Mouse (Mus musculus) stomach, embryonic 16.5 days (tissue): ENCODE measurements around the gene Gm20441. TPM values are rescaled to one million over a fixed set of nuclear protein-coding genes. Genes with fewer than 3 reads are reported as not detected.

Source experiments
- ATAC-seq: fragments of 200-750 bp; cut with Nextera tagmentation; 2 replicates; pipeline ENCODE4 v1.8.0; 2017; ENCODE audit warnings: moderate number of reproducible peaks, moderate TSS enrichment; ENCODE audit not compliant: insufficient read depth, low FRiP score
- H3K27ac ChIP-seq: fragments of 300-500 bp; sonication (generic); 2 replicates; pipeline ENCODE4 v1.5.1; 2014; ENCODE audit warnings: low read length
- H3K27me3 ChIP-seq: fragments of 300-500 bp; sonication (generic); 2 replicates; pipeline ENCODE4 v1.6.1; 2014; ENCODE audit warnings: low read length, control low read depth, mixed read lengths; ENCODE audit not compliant: control insufficient read depth, insufficient read depth
- H3K36me3 ChIP-seq: fragments of 300-500 bp; sonication (generic); 2 replicates; pipeline ENCODE4 v1.6.1; 2014; ENCODE audit warnings: low read length; ENCODE audit not compliant: control insufficient read depth, insufficient read depth
- H3K4me1 ChIP-seq: fragments of 300-500 bp; sonication (generic); 2 replicates; pipeline ENCODE4 v1.6.1; 2014; ENCODE audit warnings: low read length, control low read depth, mixed read lengths; ENCODE audit not compliant: control insufficient read depth, insufficient read depth
- H3K4me2 ChIP-seq: fragments of 300-500 bp; sonication (generic); 2 replicates; pipeline ENCODE4 v1.6.1; 2014; ENCODE audit warnings: low read depth, low read length, mixed read lengths
- H3K4me3 ChIP-seq: fragments of 300-500 bp; sonication (generic); replicated peaks from 2 replicates; pipeline ENCODE4 v1.5.1; 2014; ENCODE audit warnings: mild to moderate bottlenecking, low read length
- H3K9ac ChIP-seq: fragments of 300-500 bp; sonication (generic); 2 replicates; pipeline ENCODE4 v1.6.1; 2014; ENCODE audit warnings: low read length
- H3K9me3 ChIP-seq: fragments of 300-500 bp; sonication (generic); replicated peaks from 2 replicates; pipeline ENCODE4 v1.6.1; 2016; ENCODE audit warnings: low read length, control low read depth; ENCODE audit not compliant: control insufficient read depth
- WGBS: fragments of 180-500 bp; shearing (Covaris S2); extraction: QIAGEN DNeasy Blood & Tissue Kit; methylation state at CpG from one replicate; pipeline ENCODE4 v1.1.7; 2014; 5-methylcytosine and 5-hydroxymethylcytosine counted together
- polyA plus RNA-seq: library from polyadenylated mRNA; unstranded; fragments of >200 nt; fragmentation: Nextera tagmentation; extraction: Ambion mirVana; gene quantifications from 2 replicates; pipeline ENCODE4 v1.2.1, GENCODE M21; 2015

Gm20441 gene
- not detected in 2 replicates for polyA plus RNA-seq

DNA sequence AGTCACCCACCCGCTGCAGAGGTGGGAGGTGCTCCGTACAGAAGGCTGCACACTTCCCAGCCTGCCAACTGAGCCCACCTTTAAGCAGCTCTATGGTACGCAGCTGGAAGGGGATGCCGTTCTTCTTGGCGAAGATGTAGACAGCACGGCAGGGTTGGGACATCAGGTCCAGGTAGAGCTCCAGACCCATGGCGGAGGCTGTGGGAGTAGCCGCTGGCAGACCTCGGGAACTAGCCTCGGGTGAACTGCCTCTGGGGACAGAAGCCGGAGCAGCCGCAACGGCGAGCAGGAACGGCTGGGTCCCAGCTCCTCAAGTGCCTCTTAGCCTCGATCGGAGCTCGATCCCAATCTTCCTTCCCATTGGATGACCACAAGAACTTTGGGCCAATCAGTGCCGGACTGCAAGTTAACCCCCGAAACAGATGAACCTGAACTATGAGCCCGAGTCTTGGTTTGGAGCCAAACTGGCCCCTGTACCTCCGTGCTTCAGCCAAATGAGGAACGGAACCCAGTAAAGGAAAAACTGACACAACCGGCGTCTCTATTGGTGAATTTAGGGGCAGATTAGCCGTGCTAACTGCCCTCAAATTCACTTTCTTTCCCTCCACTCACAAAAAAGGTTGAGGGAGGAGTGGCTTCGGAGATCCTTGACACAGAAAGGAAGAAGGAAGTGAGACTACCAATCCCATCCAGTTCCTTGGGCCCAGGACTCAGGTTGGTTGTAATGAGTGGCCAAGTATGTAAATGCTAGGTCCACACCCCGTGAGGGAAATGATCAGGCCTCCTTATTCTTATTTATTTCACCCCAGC, at the start of gene Gm20441, which contains the start of gene Gstt3:
Gene Gm20441, minus strand, starts transcription at position 186 of the 810 bp plus-strand sequence.
Gene Gstt3, minus strand, starts transcription at position 646 of the 810 bp plus-strand sequence.
- no peaks in the 10 kb centered on the region; the same call in 1 of the 2 replicates for H3K27me3 ChIP-seq
- H3K9ac ChIP-seq, result peak within 1 kb of the TSS; percentile 75
- H3K4me2 ChIP-seq, result peak within 1 kb of the TSS; percentile 94
- H3K9me3 ChIP-seq, result no peaks in the 10 kb centered on the region
- H3K27ac ChIP-seq, result peak within 1 kb of the TSS; percentile 93
- H3K36me3 ChIP-seq, result no peaks in the 10 kb centered on the region
- peak within 1 kb of the TSS; percentile 64 for H3K4me3 ChIP-seq
- ATAC-seq, result peak; percentile 92
- 0 out of 2 replicates have a peak, but pooled peaks cover 4% of the 10 kb centered on the region for H3K4me1 ChIP-seq
- WGBS, result 1% methylated on average over 28 of the region's 28 CpGs

- whole genome bisulfite sequencing, result 87% methylated on average over 2 of the region's 2 CpGs
- H3K4me2 ChIP-seq, result no peak overlapping the region
- H3K9ac ChIP-seq, result no peak overlapping the region
- no peak overlapping the region for H3K4me3 ChIP-seq
- H3K4me1 ChIP-seq, result peaks cover 8% of the 10 kb centered on the region
- no peaks in the 10 kb centered on the region for H3K36me3 ChIP-seq
- H3K9me3 ChIP-seq, result no peaks in the 10 kb centered on the region
- no peak overlapping the region for H3K27ac ChIP-seq
- no peak for ATAC-seq
- H3K27me3 ChIP-seq, result no peaks in the 10 kb centered on the region
Observed at GRCm38 (mm10) chr10:75830275-75830670, 49.5 kb upstream of the Gm20441 start.

DNA sequence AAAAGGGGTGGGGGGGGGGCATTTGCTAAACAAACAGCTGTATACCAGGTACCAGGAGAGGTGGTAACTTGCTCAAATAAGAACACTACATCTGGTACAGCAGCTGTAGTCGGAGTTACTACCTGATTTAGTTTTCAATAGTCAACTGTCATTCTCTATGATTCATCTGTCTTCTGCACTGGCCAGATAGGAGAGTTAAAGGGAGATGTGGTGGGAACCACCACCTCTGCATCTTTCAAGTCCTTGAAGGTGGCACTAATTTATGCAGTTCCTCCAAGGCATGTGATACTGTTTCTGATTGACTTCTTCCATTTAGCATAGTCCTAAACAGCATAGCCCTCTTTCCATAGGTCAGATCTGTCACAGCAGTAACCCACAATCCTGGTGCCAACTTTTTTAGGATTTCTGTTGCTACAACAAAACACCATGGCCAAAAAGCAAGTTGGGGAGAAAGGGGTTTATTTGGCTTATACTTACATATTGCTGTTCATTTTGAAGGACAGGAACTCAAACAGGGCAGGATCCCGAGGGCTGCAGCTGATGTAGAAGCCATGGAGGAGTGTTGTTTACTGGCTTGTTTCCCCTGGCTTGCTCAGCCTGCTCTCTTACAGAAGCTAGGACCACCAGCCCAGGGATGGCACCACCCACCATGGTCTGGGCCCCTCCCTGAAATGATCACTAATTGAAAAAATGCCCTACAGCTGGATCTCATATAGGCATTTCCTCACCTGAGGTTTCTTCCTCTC, 48.9 kb upstream of the Gm20441 start:
- H3K36me3 ChIP-seq, result no peaks in the 10 kb centered on the region
- H3K4me1 ChIP-seq, result peaks cover 5% of the 10 kb centered on the region; the same call in 1 of the 2 replicates
- H3K9me3 ChIP-seq, result no peaks in the 10 kb centered on the region
- no peak overlapping the region for H3K27ac ChIP-seq
- ATAC-seq, result no peak
- no peak overlapping the region for H3K4me3 ChIP-seq
- no peak overlapping the region for H3K4me2 ChIP-seq
- WGBS, result 64% methylated on average over 2 of the region's 2 CpGs
- no peak overlapping the region for H3K9ac ChIP-seq
- no peaks in the 10 kb centered on the region for H3K27me3 ChIP-seq

GRCm38 (mm10) chr10:75828500-75828931, 47.8 kb upstream of the Gm20441 start:
- Histone ChIP-seq H3K27ac (no peak overlapping the region), H3K9ac (no peak overlapping the region), H3K9me3 (no peaks in the 10 kb centered on the region), H3K4me1 (no peaks in the 10 kb centered on the region), H3K4me2 (no peak overlapping the region), H3K36me3 (no peaks in the 10 kb centered on the region), H3K27me3 (no peaks in the 10 kb centered on the region), H3K4me3 (no peak overlapping the region)
- no peak for ATAC-seq

- no peaks in the 10 kb centered on the region for H3K9me3 ChIP-seq
- H3K4me2 ChIP-seq, result no peak overlapping the region
- H3K4me3 ChIP-seq, result no peak overlapping the region
- H3K4me1 ChIP-seq, result no peaks in the 10 kb centered on the region
- H3K36me3 ChIP-seq, result no peaks in the 10 kb centered on the region
- no peaks in the 10 kb centered on the region for H3K27me3 ChIP-seq
- no peak overlapping the region for H3K27ac ChIP-seq
- 80% methylated on average over 4 of the region's 4 CpGs for WGBS
- 0 out of 2 replicates have a peak, but pooled peaks have one; percentile 29 for ATAC-seq
- H3K9ac ChIP-seq, result no peak overlapping the region
Observed at GRCm38 (mm10) chr10:75827668-75828360, 47.1 kb upstream of the Gm20441 start.

- Histone ChIP-seq H3K36me3 (no peaks in the 10 kb centered on the region), H3K4me3 (no peak overlapping the region), H3K27ac (no peak overlapping the region), H3K27me3 (no peaks in the 10 kb centered on the region), H3K4me1 (no peaks in the 10 kb centered on the region), H3K4me2 (no peak overlapping the region), H3K9me3 (no peaks in the 10 kb centered on the region), H3K9ac (no peak overlapping the region)
- ATAC-seq, result no peak
- 84% methylated on average over 4 of the region's 4 CpGs for WGBS
Observed at GRCm38 (mm10) chr10:75824530-75824929, 43.8 kb upstream of the Gm20441 start.

DNA sequence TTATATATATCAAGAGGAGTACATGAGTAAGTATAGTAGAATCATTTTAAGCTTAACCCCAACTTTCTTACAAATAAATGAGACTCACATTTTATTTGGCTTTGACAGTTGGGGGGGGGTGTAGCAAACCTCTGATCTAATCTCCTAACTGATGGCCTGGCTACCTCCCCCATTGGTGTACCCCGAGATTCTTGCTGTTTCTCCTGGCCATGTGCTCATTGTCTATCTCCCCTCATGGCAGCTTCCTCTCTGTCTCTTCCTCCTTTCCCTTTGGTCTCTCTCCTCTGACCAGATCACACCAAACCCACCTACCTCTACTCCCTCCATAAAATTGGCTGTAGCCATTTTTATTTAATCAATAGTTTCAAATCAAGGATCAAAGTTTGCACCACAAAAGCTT, 43.0 kb upstream of the Gm20441 start:
- Histone ChIP-seq H3K27me3 (no peaks in the 10 kb centered on the region), H3K4me1 (no peaks in the 10 kb centered on the region), H3K9ac (no peak overlapping the region), H3K4me3 (no peak overlapping the region), H3K36me3 (no peaks in the 10 kb centered on the region), H3K9me3 (no peaks in the 10 kb centered on the region), H3K27ac (no peak overlapping the region), H3K4me2 (no peak overlapping the region)
- whole genome bisulfite sequencing, result 78% methylated on average over 1 of the region's 1 CpGs
- no peak for ATAC-seq

- Histone ChIP-seq H3K9ac (no peak within 1 kb of the TSS), H3K27me3 (no peaks in the 10 kb centered on the region), H3K4me3 (no peak within 1 kb of the TSS), H3K36me3 (no peaks in the 10 kb centered on the region), H3K27ac (no peak within 1 kb of the TSS), H3K4me1 (no peaks in the 10 kb centered on the region), H3K9me3 (no peaks in the 10 kb centered on the region), H3K4me2 (no peak within 1 kb of the TSS)
- ATAC-seq, result no peak
- WGBS, result 90% methylated on average over 2 of the region's 2 CpGs
Observed at GRCm38 (mm10) chr10:75822443-75822842, 41.7 kb upstream of the Gm20441 start, which contains the start of gene Gstt4. TSS of gene Gstt4 (minus strand) at chr10:75822543.
